Mouse (Mus musculus): ENCODE data around the gene Angptl6.

DNA sequence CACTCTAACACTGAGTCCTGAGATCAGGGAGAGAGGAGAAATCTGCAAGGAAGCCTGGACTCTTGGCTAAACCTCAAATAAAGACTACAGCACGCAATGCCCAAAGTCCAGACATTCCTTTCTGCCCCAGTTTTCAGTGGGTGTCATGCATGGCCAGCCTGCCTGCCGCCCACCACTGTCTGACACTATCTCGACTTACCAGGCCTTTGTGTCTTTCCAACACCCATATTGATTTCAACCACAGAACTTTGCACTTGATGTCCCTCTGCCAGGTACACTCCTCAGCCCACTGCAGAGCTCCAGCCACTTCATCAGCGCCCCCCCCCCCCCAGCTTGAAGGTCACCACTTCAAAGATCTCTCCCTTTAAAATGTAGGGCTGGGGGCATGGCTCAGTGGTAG lies 17.3 kb downstream of the Angptl6 start:
- TF ChIP-seq POLR2A (IDR thresholded peaks at IDR 0.05; ENCODE audit: control insufficient read depth, extremely low read depth, insufficient read depth, low read length, poor library complexity) (no peak), CTCF (IDR thresholded peaks at IDR 0.05; ENCODE audit: borderline replicate concordance, control insufficient read depth, extremely low read depth, insufficient read depth, low read length, poor library complexity) (no peak)
